ENCODE assay signal across 35 mouse cellular contexts in genomic region chr5:104244261-104244660, GRCm38 (mm10). TPM values are rescaled to one million over a fixed set of nuclear protein-coding genes. Genes with fewer than 3 reads are reported as not detected.
"Had no signal": no experiment of that assay in that cellular context is flagged by ENCODE, and none has a peak within 500 bp of the region (broad histone marks: within the 10 kb centered on the region; RNA-seq: fewer than 3 reads in every experiment).

No protein-coding gene starts in this region.

- H3K27me3 ChIP-seq: limb, embryonic 12.5 days; limb, embryonic 13.5 days; limb, embryonic 15.5 days; liver, embryonic 12.5 days; liver, embryonic 13.5 days; liver, embryonic 15.5 days; lung, embryonic 15.5 days; megakaryocyte, embryonic 14.5 days; midbrain, embryonic 12.5 days; midbrain, embryonic 13.5 days; midbrain, embryonic 15.5 days had no signal

- H3K4me1 ChIP-seq: limb, embryonic 10.5 days; limb, embryonic 12.5 days; limb, embryonic 13.5 days; limb, embryonic 15.5 days; liver, embryonic 12.5 days; liver, embryonic 13.5 days; liver, embryonic 15.5 days; megakaryocyte, embryonic 14.5 days; midbrain, embryonic 10.5 days; midbrain, embryonic 12.5 days; midbrain, embryonic 13.5 days; midbrain, embryonic 15.5 days had no signal

- DNase-seq: left cerebral cortex, postnatal 4 days; liver; liver, embryonic 13.5 days; liver, postnatal 0 days; lung, adult 18-20 months; lung, adult 2 months; lung, embryonic 14.5 days; lung, postnatal 10 days; lung, postnatal 14 days; lung, postnatal 36 days; lung, postnatal 4 days; midbrain, embryonic 14.5 days had no signal

- H3K4me3 ChIP-seq: limb, embryonic 10.5 days; limb, embryonic 12.5 days; limb, embryonic 13.5 days; limb, embryonic 15.5 days; liver, embryonic 12.5 days; liver, embryonic 13.5 days; liver, embryonic 15.5 days; lung, embryonic 15.5 days; megakaryocyte, embryonic 14.5 days; midbrain, embryonic 10.5 days; midbrain, embryonic 12.5 days; midbrain, embryonic 13.5 days; midbrain, embryonic 15.5 days; myocyte had no signal

- H3K27ac ChIP-seq: limb, embryonic 10.5 days; limb, embryonic 12.5 days; limb, embryonic 13.5 days; limb, embryonic 15.5 days; liver, embryonic 12.5 days; liver, embryonic 13.5 days; liver, embryonic 14.5 days; liver, embryonic 15.5 days; lung, embryonic 15.5 days; macrophage; midbrain, embryonic 10.5 days; midbrain, embryonic 12.5 days; midbrain, embryonic 13.5 days; midbrain, embryonic 15.5 days had no signal

- H3K9ac ChIP-seq: limb, embryonic 12.5 days; limb, embryonic 13.5 days; limb, embryonic 15.5 days; liver, embryonic 12.5 days; liver, embryonic 13.5 days; liver, embryonic 14.5 days; liver, embryonic 15.5 days; liver, postnatal 0 days; lung, embryonic 14.5 days; lung, embryonic 15.5 days; midbrain, embryonic 12.5 days; midbrain, embryonic 13.5 days; midbrain, embryonic 15.5 days had no signal

- H3K9me3 ChIP-seq: limb, embryonic 10.5 days; limb, embryonic 12.5 days; limb, embryonic 13.5 days; limb, embryonic 15.5 days; liver, embryonic 12.5 days; liver, embryonic 13.5 days; liver, embryonic 15.5 days; lung, embryonic 15.5 days; midbrain, embryonic 10.5 days; midbrain, embryonic 12.5 days; midbrain, embryonic 13.5 days; midbrain, embryonic 15.5 days had no signal

- H3K4me2 ChIP-seq: limb, embryonic 12.5 days; limb, embryonic 13.5 days; limb, embryonic 15.5 days; liver, embryonic 11.5 days; liver, embryonic 12.5 days; liver, embryonic 13.5 days; liver, embryonic 15.5 days; lung, embryonic 14.5 days; lung, embryonic 15.5 days; midbrain, embryonic 11.5 days; midbrain, embryonic 12.5 days; midbrain, embryonic 13.5 days; midbrain, embryonic 15.5 days had no signal

- ATAC-seq: liver, embryonic 12.5 days; liver, postnatal 0 days; lung, postnatal 0 days; midbrain, embryonic 13.5 days; midbrain, embryonic 15.5 days; midbrain, embryonic 16.5 days had no signal

- H3K36me3 ChIP-seq: limb, embryonic 10.5 days; limb, embryonic 12.5 days; limb, embryonic 13.5 days; limb, embryonic 15.5 days; liver, embryonic 12.5 days; liver, embryonic 13.5 days; liver, embryonic 15.5 days; lung, embryonic 15.5 days; midbrain, embryonic 10.5 days; midbrain, embryonic 12.5 days; midbrain, embryonic 13.5 days; midbrain, embryonic 15.5 days had no signal

RNA-seq across cellular contexts. Expression of gene Dmp1, which starts 41.8 kb away (rescaled TPM):
- polyA plus RNA-seq: limb, embryonic 10.5 days; limb, embryonic 11.5 days; liver, adult 2 months; liver, embryonic 12.5 days; liver, embryonic 13.5 days; liver, embryonic 14.5 days; liver, embryonic 15.5 days; liver, embryonic 16.5 days; liver, postnatal 0 days; lung, adult 2 months; macrophage had no signal

RNA-seq across cellular contexts. Expression of gene Ibsp, which starts 54.7 kb away (rescaled TPM):
- polyA plus RNA-seq: limb, embryonic 10.5 days; limb, embryonic 11.5 days; limb, embryonic 12.5 days; liver, adult 2 months; liver, embryonic 11.5 days; liver, embryonic 12.5 days; liver, embryonic 13.5 days; liver, embryonic 15.5 days; liver, embryonic 16.5 days; liver, postnatal 0 days; lung, adult 2 months; macrophage; midbrain, embryonic 11.5 days; midbrain, embryonic 12.5 days; midbrain, embryonic 14.5 days; neural tube, embryonic 11.5 days had no signal
